Mouse (Mus musculus): ENCODE measurements around the gene Plxnc1.

The Plxnc1 gene

GRCm38 (mm10) chr10:94918618-94919017 is 26.0 kb downstream of the Plxnc1 start:
- no peak for DNase-seq

- DNase-seq: no peak
Observed at GRCm38 (mm10) chr10:94917990-94918389, 26.6 kb downstream of the Plxnc1 start.

GRCm38 (mm10) chr10:94917354-94917753 is 27.3 kb downstream of the Plxnc1 start:
- no peak for DNase-seq

- DNase-seq: no peak
Observed at GRCm38 (mm10) chr10:94916610-94917009, 28.0 kb downstream of the Plxnc1 start.

GRCm38 (mm10) chr10:94915746-94916145 is 28.9 kb downstream of the Plxnc1 start:
- DNase-seq: no peak

GRCm38 (mm10) chr10:94914081-94914480 is 30.6 kb downstream of the Plxnc1 start:
- no peak for DNase-seq

- no peak for DNase-seq
Observed at GRCm38 (mm10) chr10:94913336-94913739, 31.3 kb downstream of the Plxnc1 start.

- DNase-seq: no peak
Observed at GRCm38 (mm10) chr10:94912551-94912950, 32.1 kb downstream of the Plxnc1 start.

GRCm38 (mm10) chr10:94911102-94911501 is 33.5 kb downstream of the Plxnc1 start:
- no peak for DNase-seq

- DNase-seq: no peak
Observed at GRCm38 (mm10) chr10:94910570-94910969, 34.1 kb downstream of the Plxnc1 start.

- no peak for DNase-seq
Observed at GRCm38 (mm10) chr10:94909789-94910188, 34.8 kb downstream of the Plxnc1 start.

GRCm38 (mm10) chr10:94908976-94909717 is 35.5 kb downstream of the Plxnc1 start:
- no peak for DNase-seq

- no peak for DNase-seq
Observed at GRCm38 (mm10) chr10:94905689-94906473, 38.8 kb downstream of the Plxnc1 start.

- no peak for DNase-seq
Observed at GRCm38 (mm10) chr10:94905219-94905618, 39.4 kb downstream of the Plxnc1 start.

- DNase-seq: no peak
Observed at GRCm38 (mm10) chr10:94896950-94897349, 47.7 kb downstream of the Plxnc1 start.

GRCm38 (mm10) chr10:94896311-94896710 is 48.3 kb downstream of the Plxnc1 start:
- DNase-seq: no peak

GRCm38 (mm10) chr10:94895876-94896275 is 48.8 kb downstream of the Plxnc1 start:
- DNase-seq: no peak

GRCm38 (mm10) chr10:94889735-94890134 is 54.9 kb downstream of the Plxnc1 start:
- DNase-seq: no peak

GRCm38 (mm10) chr10:94883216-94883615 is 61.4 kb downstream of the Plxnc1 start:
- no peak for DNase-seq

GRCm38 (mm10) chr10:94871506-94871905 is 73.1 kb downstream of the Plxnc1 start:
- DNase-seq: no peak

- no peak for DNase-seq
Observed at GRCm38 (mm10) chr10:94871102-94871501, 73.5 kb downstream of the Plxnc1 start.

- DNase-seq: no peak
Observed at GRCm38 (mm10) chr10:94866995-94867856, 77.4 kb downstream of the Plxnc1 start.

GRCm38 (mm10) chr10:94865206-94865605 is 79.4 kb downstream of the Plxnc1 start:
- DNase-seq: no peak

Measured in thymus, postnatal 36 days (tissue).